Mouse (Mus musculus) limb, embryonic 14.5 days (tissue): ENCODE data around the gene Slc2a12. TPM values are rescaled to one million over a fixed set of nuclear protein-coding genes. Genes with fewer than 3 reads are reported as not detected.

Experiments
- ATAC-seq: fragments of 200-750 bp; cut with Nextera tagmentation; 2 replicates; pipeline ENCODE4 v1.8.0; 2017; ENCODE audit warnings: low read depth, moderate number of reproducible peaks, moderate TSS enrichment; ENCODE audit not compliant: low FRiP score
- DNase-seq: peaks from one replicate; pipeline ENCODE4 v3.0.0-alpha.2; 2015; ENCODE audit warnings: low spot score
- H3K27ac ChIP-seq: fragments of 300-500 bp; sonication (generic); replicated peaks from 2 replicates; pipeline ENCODE4 v1.5.1; 2014; ENCODE audit warnings: low read depth, mild to moderate bottlenecking, low read length, moderate library complexity, mixed read lengths
- H3K27me3 ChIP-seq: fragments of 300-500 bp; sonication (generic); 2 replicates; pipeline ENCODE4 v1.6.1; 2014; ENCODE audit warnings: low read length, mixed read lengths; ENCODE audit not compliant: control insufficient read depth, insufficient read depth
- H3K36me3 ChIP-seq: fragments of 300-500 bp; sonication (generic); 2 replicates; pipeline ENCODE4 v1.6.1; 2014; ENCODE audit warnings: mild to moderate bottlenecking, low read length, moderate library complexity, mixed read lengths; ENCODE audit not compliant: control insufficient read depth, insufficient read depth
- H3K4me1 ChIP-seq: fragments of 300-500 bp; sonication (generic); 2 replicates; pipeline ENCODE4 v1.6.1; 2014; ENCODE audit warnings: antibody characterized with exemption, low read length, mixed read lengths; ENCODE audit not compliant: control insufficient read depth, insufficient read depth
- H3K4me2 ChIP-seq: fragments of 300-500 bp; sonication (generic); replicated peaks from 2 replicates; pipeline ENCODE4 v1.6.1; 2014; ENCODE audit warnings: low read depth, mild to moderate bottlenecking, low read length, moderate library complexity; ENCODE audit not compliant: severe bottlenecking
- H3K4me3 ChIP-seq: fragments of 300-500 bp; sonication (generic); replicated peaks from 2 replicates; pipeline ENCODE4 v1.5.1; 2014; ENCODE audit warnings: low read length
- H3K9ac ChIP-seq: fragments of 300-500 bp; sonication (generic); 2 replicates; pipeline ENCODE4 v1.6.1; 2014; ENCODE audit warnings: mild to moderate bottlenecking, low read depth, low read length, moderate library complexity; ENCODE audit not compliant: severe bottlenecking
- H3K9me3 ChIP-seq: fragments of 300-500 bp; sonication (generic); 2 replicates; pipeline ENCODE4 v1.6.1; 2016; ENCODE audit warnings: low read length; ENCODE audit not compliant: control insufficient read depth
- POLR2A ChIP-seq: fragments of 200-500 bp; IDR thresholded peaks from 2 replicates; pipeline ENCODE4 v1.8.0; 2012; ENCODE audit warnings: inconsistent platforms, mild to moderate bottlenecking, moderate library complexity, borderline replicate concordance; ENCODE audit not compliant: insufficient read depth, insufficient read length; ENCODE audit errors: extremely low read depth
- WGBS: fragments of 180-500 bp; shearing (Covaris S2); extraction: QIAGEN DNeasy Blood & Tissue Kit; methylation state at CpG from one replicate; pipeline ENCODE4 v1.1.7; 2014; 5-methylcytosine and 5-hydroxymethylcytosine counted together
- polyA plus RNA-seq, 2 experiments: library from polyadenylated mRNA; depleted of rRNA in 1 of 2; stranded (reverse) in 1 of 2; unstranded in 1 of 2; fragments of >200 nt; fragmentation: Nextera tagmentation in 1 of 2; extraction: Ambion mirVana in 1 of 2; gene quantifications; 2 replicates each; pipeline versions ENCODE4 v1.2.1 to v1.2.3; 2012 to 2014

Gene Slc2a12
- polyA plus RNA-seq, 2 experiments, result 1.7 to 2.9 TPM

- TF ChIP-seq POLR2A, result no peak
Measured at GRCm38 (mm10) chr10:22628832-22629231, 16.0 kb upstream of the Slc2a12 start.

GRCm38 (mm10) chr10:22631103-22631502 lies 13.7 kb upstream of the Slc2a12 start:
- H3K27ac ChIP-seq, result no peak overlapping the region
- no peak for ATAC-seq
- no peaks in the 10 kb centered on the region for H3K9me3 ChIP-seq
- no peaks in the 10 kb centered on the region for H3K36me3 ChIP-seq
- H3K9ac ChIP-seq, result no peak overlapping the region
- TF ChIP-seq POLR2A, result no peak
- H3K27me3 ChIP-seq, result no peaks in the 10 kb centered on the region
- no peak overlapping the region for H3K4me3 ChIP-seq
- WGBS, result 77% methylated on average over 4 of the region's 4 CpGs
- H3K4me1 ChIP-seq, result no peaks in the 10 kb centered on the region
- DNase-seq, result no peak
- H3K4me2 ChIP-seq, result no peak overlapping the region

More at GRCm38 (mm10) chr10:22628832-22629231, 16.0 kb upstream of the Slc2a12 start:
- no peaks in the 10 kb centered on the region for H3K36me3 ChIP-seq
- ATAC-seq (no peak), DNase-seq (no peak)
- WGBS, result 60% methylated on average over 1 of the region's 1 CpGs
- no peaks in the 10 kb centered on the region for H3K9me3 ChIP-seq
- H3K4me1 ChIP-seq, result no peaks in the 10 kb centered on the region
- H3K27ac ChIP-seq, result no peak overlapping the region
- H3K4me3 ChIP-seq, result no peak overlapping the region
- H3K4me2 ChIP-seq, result no peak overlapping the region
- no peaks in the 10 kb centered on the region for H3K27me3 ChIP-seq
- H3K9ac ChIP-seq, result no peak overlapping the region

DNA sequence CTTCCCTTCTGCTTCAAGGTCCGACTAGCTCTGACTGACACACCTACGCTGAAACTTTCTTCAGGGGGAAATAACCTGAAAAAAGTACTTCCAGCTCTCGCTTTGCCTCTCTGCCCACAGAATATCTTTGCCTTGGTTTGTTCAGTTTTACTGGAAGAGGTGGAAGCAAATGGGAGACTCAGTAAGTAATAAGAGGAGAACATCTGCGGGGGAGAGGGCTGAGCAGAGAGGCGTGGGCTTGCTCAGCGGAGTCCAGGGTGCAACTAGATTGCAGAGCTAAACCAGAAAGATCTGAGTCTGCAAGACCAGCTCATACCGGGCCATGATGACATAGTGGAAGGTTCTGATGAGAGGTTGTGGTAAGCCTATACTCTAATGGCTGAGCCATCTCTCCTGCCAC lies 13.3 kb upstream of the Slc2a12 start:
- no peak for ATAC-seq
- Histone ChIP-seq H3K27me3 (no peaks in the 10 kb centered on the region), H3K4me3 (no peak overlapping the region), H3K4me2 (no peak overlapping the region), H3K9me3 (no peaks in the 10 kb centered on the region), H3K36me3 (no peaks in the 10 kb centered on the region), H3K27ac (no peak overlapping the region), H3K4me1 (no peaks in the 10 kb centered on the region), H3K9ac (no peak overlapping the region)
- WGBS, result 83% methylated on average over 7 of the region's 7 CpGs
- no peak for TF ChIP-seq POLR2A
- no peak for DNase-seq

DNA sequence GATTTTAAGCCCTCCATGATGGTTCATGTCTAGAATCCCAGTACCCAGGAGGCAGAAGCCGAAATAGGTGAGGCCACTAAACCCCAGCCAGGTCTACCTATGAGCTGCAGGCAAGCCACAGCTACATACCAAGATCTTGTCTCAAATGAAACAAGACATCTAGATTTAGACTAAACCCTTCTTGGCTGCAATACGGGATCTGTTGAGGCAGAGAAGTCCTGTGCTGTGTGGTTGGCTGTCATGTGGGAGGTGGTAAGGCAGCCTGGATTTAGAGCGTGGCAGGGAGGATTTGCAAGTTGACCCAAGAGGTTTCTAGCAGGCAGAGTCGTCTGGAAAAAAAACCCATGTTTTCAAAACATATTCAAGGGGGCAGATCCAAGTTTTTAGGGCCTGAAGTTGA lies 12.9 kb upstream of the Slc2a12 start:
- Histone ChIP-seq H3K36me3 (no peaks in the 10 kb centered on the region), H3K4me3 (no peak overlapping the region), H3K27me3 (no peaks in the 10 kb centered on the region), H3K9ac (no peak overlapping the region), H3K9me3 (no peaks in the 10 kb centered on the region), H3K4me2 (no peak overlapping the region), H3K4me1 (no peaks in the 10 kb centered on the region), H3K27ac (no peak overlapping the region)
- ATAC-seq, result no peak
- WGBS, result 70% methylated on average over 4 of the region's 4 CpGs
- DNase-seq, result no peak
- no peak for TF ChIP-seq POLR2A

GRCm38 (mm10) chr10:22633406-22634306 lies 11.2 kb upstream of the Slc2a12 start:
- Histone ChIP-seq H3K4me3 (no peak overlapping the region), H3K36me3 (no peaks in the 10 kb centered on the region), H3K27me3 (no peaks in the 10 kb centered on the region), H3K4me2 (no peak overlapping the region), H3K27ac (no peak overlapping the region), H3K4me1 (no peaks in the 10 kb centered on the region), H3K9ac (no peak overlapping the region), H3K9me3 (no peaks in the 10 kb centered on the region)
- ATAC-seq, result no peak
- WGBS, result 41% methylated on average over 6 of the region's 6 CpGs
- no peak for DNase-seq
- TF ChIP-seq POLR2A, result no peak
